Mouse (Mus musculus): ENCODE measurements at regions not wholly inside any gene's neighbourhood (a gene's known extent, or its start where the extent isn't known, plus 50 kb on each side); places are given as distances from the start of the nearest gene placed in this dataset.
"Not testable (repeated sequence)": the region's sequence is repeated elsewhere in the genome, so short reads cannot be mapped to it uniquely, and the experiment has no call there.

GRCm38 (mm10) chr3:8005684-8006083, 1385.4 kb upstream of the 1700008P02Rik start:
- H3K27ac ChIP-seq (ENCODE audit: insufficient read depth, low read depth); H3K4me3 ChIP-seq (replicated peaks in 1 of 3; ENCODE audit: low read depth in 2 of 3, low read length in 2 of 3, poor library complexity in 1 of 3); dilution Hi-C loops (cut with MboI; ENCODE audit: extremely low pct_ligation_motif_present, extremely low pct_unique_long_range_greater_than_20kb, low sequenced_read_pairs): not testable (repeated sequence)

GRCm38 (mm10) chr3:8004271-8004670, 1384.0 kb upstream of the 1700008P02Rik start:
- Histone ChIP-seq H3K27ac (ENCODE audit: insufficient read depth, low read depth) (no peak overlapping the region), H3K4me3 (replicated peaks in 1 of 3; ENCODE audit: low read depth in 2 of 3, low read length in 2 of 3, poor library complexity in 1 of 3) (no peak overlapping the region), H3K4me1 (ENCODE audit: control insufficient read depth in 1 of 2, insufficient read depth in 2 of 2) (no peaks in the 10 kb centered on the region), H3K9ac (ENCODE audit: insufficient read depth, low read depth) (no peak overlapping the region), H3K27me3 (replicated peaks) (no peaks in the 10 kb centered on the region), H3K9me3 (replicated peaks; ENCODE audit: low read length) (peaks cover 24% of the 10 kb centered on the region), H3K36me3 (replicated peaks in 1 of 2; ENCODE audit: control insufficient read depth in 1 of 2, insufficient read depth in 1 of 2, low read length in 1 of 2) (no peaks in the 10 kb centered on the region), H3K79me2 (replicated peaks; ENCODE audit: control insufficient read depth, extremely low read depth, insufficient read depth, poor library complexity, severe bottlenecking) (no peaks in the 10 kb centered on the region), H3K4me2 (ENCODE audit: insufficient read depth, low read depth, poor library complexity, severe bottlenecking) (no peak overlapping the region)
- dilution Hi-C loops (cut with MboI; ENCODE audit: extremely low pct_ligation_motif_present, extremely low pct_unique_long_range_greater_than_20kb, low sequenced_read_pairs): no loop called here
- no peak for TF ChIP-seq USF1 (IDR thresholded peaks at IDR 0.05; ENCODE audit: low read depth, low read length)
- no peak for TF ChIP-seq UBTF (IDR thresholded peaks at IDR 0.05; ENCODE audit: low read depth, low read length)
- TF ChIP-seq BHLHE40 (IDR thresholded peaks at IDR 0.05; ENCODE audit: low read depth, low read length): no peak
- no peak for TF ChIP-seq PAX5 (IDR thresholded peaks at IDR 0.05; ENCODE audit: low read length)
- no peak for TF ChIP-seq GABPA (IDR thresholded peaks at IDR 0.05; ENCODE audit: insufficient replicate concordance, low read depth, low read length)
- TF ChIP-seq ETS1 (conservative IDR thresholded peaks at IDR 0.05; ENCODE audit: low read depth, low read length): no peak
- no peak for TF ChIP-seq POLR2AphosphoS2 (IDR thresholded peaks at IDR 0.05; ENCODE audit: low read depth, low read length)
- in situ Hi-C loops (cut with MboI; ENCODE audit: low pct_ligation_motif_present, low pct_unique_long_range_greater_than_20kb, low sequenced_read_pairs): no loop called here
- no peak for DNase-seq (ENCODE audit: extremely low read depth)

More at GRCm38 (mm10) chr3:8005684-8006083, 1385.4 kb upstream of the 1700008P02Rik start:
- DNase-seq (ENCODE audit: extremely low read depth); H3K27me3 ChIP-seq (replicated peaks); in situ Hi-C loops (cut with MboI; ENCODE audit: low pct_ligation_motif_present, low pct_unique_long_range_greater_than_20kb, low sequenced_read_pairs); H3K9ac ChIP-seq (ENCODE audit: insufficient read depth, low read depth); H3K4me2 ChIP-seq (ENCODE audit: insufficient read depth, low read depth, poor library complexity, severe bottlenecking); H3K36me3 ChIP-seq (replicated peaks in 1 of 2; ENCODE audit: control insufficient read depth in 1 of 2, insufficient read depth in 1 of 2, low read length in 1 of 2); H3K79me2 ChIP-seq (replicated peaks; ENCODE audit: control insufficient read depth, extremely low read depth, insufficient read depth, poor library complexity, severe bottlenecking); H3K4me1 ChIP-seq (ENCODE audit: control insufficient read depth in 1 of 2, insufficient read depth in 2 of 2): not testable (repeated sequence)
- H3K9me3 ChIP-seq (replicated peaks; ENCODE audit: low read length): peaks cover 16% of the 10 kb centered on the region

- H3K9ac ChIP-seq (ENCODE audit: insufficient read depth, low read depth): no peak overlapping the region
- no peaks in the 10 kb centered on the region for H3K27me3 ChIP-seq (replicated peaks)
- H3K4me2 ChIP-seq (ENCODE audit: insufficient read depth, low read depth, poor library complexity, severe bottlenecking): no peak overlapping the region
- peaks cover 16% of the 10 kb centered on the region for H3K9me3 ChIP-seq (replicated peaks; ENCODE audit: low read length)
- in situ Hi-C loops (cut with MboI; ENCODE audit: low pct_ligation_motif_present, low pct_unique_long_range_greater_than_20kb, low sequenced_read_pairs): no loop called here
- no peak for DNase-seq (ENCODE audit: extremely low read depth)
- no peak for TF ChIP-seq MEF2A (IDR thresholded peaks at IDR 0.05; ENCODE audit: borderline replicate concordance, low read depth, low read length)
- TF ChIP-seq SIN3A (IDR thresholded peaks at IDR 0.05; ENCODE audit: low read length): no peak
- TF ChIP-seq ZMIZ1 (IDR thresholded peaks at IDR 0.05; ENCODE audit: low read depth, low read length): no peak
- no peak for TF ChIP-seq BHLHE40 (IDR thresholded peaks at IDR 0.05; ENCODE audit: low read depth, low read length)
- TF ChIP-seq SMC3 (IDR thresholded peaks at IDR 0.05; ENCODE audit: low read depth, low read length): no peak
- TF ChIP-seq TCF12 (IDR thresholded peaks at IDR 0.05; ENCODE audit: low read depth, low read length): no peak
- TF ChIP-seq CTCF (conservative IDR thresholded peaks at IDR 0.05 in 1 of 2, IDR thresholded peaks at IDR 0.05 in 1 of 2; ENCODE audit: low read depth in 2 of 2, low read length in 2 of 2): no peak
- no peak for TF ChIP-seq POLR2AphosphoS2 (IDR thresholded peaks at IDR 0.05; ENCODE audit: low read depth, low read length)
- no peak for TF ChIP-seq NELFE (IDR thresholded peaks at IDR 0.05; ENCODE audit: low read depth, low read length)
- TF ChIP-seq RAD21 (IDR thresholded peaks at IDR 0.05; ENCODE audit: low read depth, low read length): no peak
- TF ChIP-seq ZNF384 (IDR thresholded peaks at IDR 0.05; ENCODE audit: low read depth, low read length): no peak
- TF ChIP-seq MYC (IDR thresholded peaks at IDR 0.05; ENCODE audit: low read depth, low read length): no peak
- no peak for TF ChIP-seq KAT2A (IDR thresholded peaks at IDR 0.05; ENCODE audit: insufficient replicate concordance, low read length)
- no peak for TF ChIP-seq MAX (IDR thresholded peaks at IDR 0.05; ENCODE audit: low read length)
- no peak for TF ChIP-seq UBTF (IDR thresholded peaks at IDR 0.05; ENCODE audit: low read depth, low read length)
- no peak for TF ChIP-seq IRF4 (IDR thresholded peaks at IDR 0.05; ENCODE audit: low read depth, low read length)
- no peak for TF ChIP-seq ZKSCAN1 (IDR thresholded peaks at IDR 0.05; ENCODE audit: borderline replicate concordance, low read depth, low read length)
- TF ChIP-seq PAX5 (IDR thresholded peaks at IDR 0.05; ENCODE audit: low read length): no peak
- no peak for TF ChIP-seq MAZ (IDR thresholded peaks at IDR 0.05; ENCODE audit: low read depth, low read length)
- H3K4me1 ChIP-seq (ENCODE audit: control insufficient read depth in 1 of 2, insufficient read depth in 2 of 2): no peaks in the 10 kb centered on the region
- H3K36me3 ChIP-seq (replicated peaks in 1 of 2; ENCODE audit: control insufficient read depth in 1 of 2, insufficient read depth in 1 of 2, low read length in 1 of 2): no peaks in the 10 kb centered on the region
- H3K27ac ChIP-seq (ENCODE audit: insufficient read depth, low read depth): no peak overlapping the region
- no peak overlapping the region for H3K4me3 ChIP-seq (replicated peaks in 1 of 3; ENCODE audit: low read depth in 2 of 3, low read length in 2 of 3, poor library complexity in 1 of 3)
- dilution Hi-C loops (cut with MboI; ENCODE audit: extremely low pct_ligation_motif_present, extremely low pct_unique_long_range_greater_than_20kb, low sequenced_read_pairs): no loop called here
- H3K79me2 ChIP-seq (replicated peaks; ENCODE audit: control insufficient read depth, extremely low read depth, insufficient read depth, poor library complexity, severe bottlenecking): no peaks in the 10 kb centered on the region
Measured at GRCm38 (mm10) chr3:8001027-8001426, 1380.8 kb upstream of the 1700008P02Rik start.

Data from CH12.LX (cell line).